Mouse (Mus musculus): Measurements from ENCODE around the gene Smpd4. TPM values are rescaled to one million over a fixed set of nuclear protein-coding genes. Genes with fewer than 3 reads are reported as not detected.

Gene Smpd4
- total and polyA plus RNA-seq, 3 experiments, result 51.0 to 609 (median 94.3) TPM

- Histone ChIP-seq H3K9ac (ENCODE audit: control insufficient read depth, low read depth, low read length, poor library complexity, severe bottlenecking) (peak within 1 kb of the TSS; percentile 81), H3K79me2 (ENCODE audit: control insufficient read depth, insufficient read depth, low read length, poor library complexity) (peaks cover 2% of the 10 kb centered on the region; the same call in 1 of the 2 replicates), H3K27me3 (ENCODE audit: control insufficient read depth in 1 of 2, insufficient read depth in 2 of 2, low read length in 2 of 2) (no peaks in the 10 kb centered on the region), H3K9me3 (replicated peaks; ENCODE audit: insufficient read depth, low read length) (no peaks in the 10 kb centered on the region), H3K36me3 (ENCODE audit: control insufficient read depth in 1 of 2, insufficient read depth in 2 of 2, low read length in 2 of 2) (peaks cover 0 to 6% of the 10 kb centered on the region in 2 experiments; a peak in 2 of 4 replicates), H3K4me3 (ENCODE audit: control insufficient read depth in 1 of 2, insufficient read depth in 1 of 2, low read depth in 2 of 2, low read length in 2 of 2) (peak within 1 kb of the TSS; percentile 68 to 69), H3K27ac (ENCODE audit: control insufficient read depth, low read depth, low read length) (peak within 1 kb of the TSS; percentile 55), H3K4me1 (ENCODE audit: control insufficient read depth in 1 of 2, insufficient read depth in 2 of 2, low read length in 2 of 2) (peaks cover 0 to 10% of the 10 kb centered on the region in 2 experiments; a peak in 2 of 4 replicates)
- TF ChIP-seq POLR2A (IDR thresholded peaks at IDR 0.05; ENCODE audit: control insufficient read depth in 1 of 2, insufficient read depth in 1 of 2, low read depth in 1 of 2, low read length in 2 of 2, poor library complexity in 1 of 2), result peak; percentile 43 to 58; a peak in 2 of 4 replicates
- no peak for TF ChIP-seq USF2 (IDR thresholded peaks at IDR 0.05; ENCODE audit: borderline replicate concordance in 1 of 2, insufficient read depth in 1 of 2, low read depth in 1 of 2, low read length in 2 of 2)
- peak; percentile 28; the same call in 1 of the 2 replicates for TF ChIP-seq SIN3A (IDR thresholded peaks at IDR 0.05; ENCODE audit: low read length)
- peak; percentile 44; the same call in 1 of the 2 replicates for TF ChIP-seq NELFE (IDR thresholded peaks at IDR 0.05; ENCODE audit: low read depth, low read length)
- TF ChIP-seq POLR2AphosphoS2 (IDR thresholded peaks at IDR 0.05; ENCODE audit: low read length), result peak; percentile 45; the same call in 1 of the 2 replicates
- TF ChIP-seq MXI1 (IDR thresholded peaks at IDR 0.05; ENCODE audit: low read depth, low read length), result peak; percentile 33; the same call in 1 of the 2 replicates
- peak; percentile 84 for DNase-seq (ENCODE audit: low read depth, low spot score)
Measured at GRCm38 (mm10) chr16:17646310-17647114, 27.4 kb downstream of the Smpd4 start, which contains the start of gene Ccdc74a. TSS of gene Ccdc74a (plus strand) at chr16:17646470.

GRCm38 (mm10) chr16:17647156-17647555 lies 28.0 kb downstream of the Smpd4 start:
- peaks cover 1 to 6% of the 10 kb centered on the region in 2 experiments; a peak in 2 of 4 replicates for H3K36me3 ChIP-seq (ENCODE audit: control insufficient read depth in 1 of 2, insufficient read depth in 2 of 2, low read length in 2 of 2)
- TF ChIP-seq MYB (IDR thresholded peaks at IDR 0.05; ENCODE audit: low read depth, low read length) (no peak), SIN3A (IDR thresholded peaks at IDR 0.05; ENCODE audit: low read length) (no peak)

GRCm38 (mm10) chr16:17647566-17648340 lies 28.6 kb downstream of the Smpd4 start:
- Histone ChIP-seq H3K9me3 (replicated peaks; ENCODE audit: insufficient read depth, low read length) (no peaks in the 10 kb centered on the region), H3K4me3 (ENCODE audit: control insufficient read depth in 1 of 2, insufficient read depth in 1 of 2, low read depth in 2 of 2, low read length in 2 of 2) (no peak overlapping the region), H3K27ac (ENCODE audit: control insufficient read depth, low read depth, low read length) (no peak overlapping the region), H3K27me3 (ENCODE audit: control insufficient read depth in 1 of 2, insufficient read depth in 2 of 2, low read length in 2 of 2) (no peaks in the 10 kb centered on the region), H3K9ac (ENCODE audit: control insufficient read depth, low read depth, low read length, poor library complexity, severe bottlenecking) (no peak overlapping the region), H3K4me1 (ENCODE audit: control insufficient read depth in 1 of 2, insufficient read depth in 2 of 2, low read length in 2 of 2) (peaks cover 0 to 10% of the 10 kb centered on the region in 2 experiments; a peak in 2 of 4 replicates), H3K79me2 (ENCODE audit: control insufficient read depth, insufficient read depth, low read length, poor library complexity) (peaks cover 2% of the 10 kb centered on the region; the same call in 1 of the 2 replicates), H3K36me3 (ENCODE audit: control insufficient read depth in 1 of 2, insufficient read depth in 2 of 2, low read length in 2 of 2) (peaks cover 3 to 6% of the 10 kb centered on the region in 2 experiments; a peak in 2 of 4 replicates)
- TF ChIP-seq EP300 (IDR thresholded peaks at IDR 0.05; ENCODE audit: low read depth in 1 of 2, low read length in 2 of 2) (no peak), GATA1 (IDR thresholded peaks at IDR 0.05; ENCODE audit: low read depth, low read length) (peak; percentile 12; the same call in 1 of the 2 replicates)
- DNase-seq (ENCODE audit: low read depth, low spot score), result no peak

More at GRCm38 (mm10) chr16:17647156-17647555, 28.0 kb downstream of the Smpd4 start:
- Histone ChIP-seq H3K4me3 (ENCODE audit: control insufficient read depth in 1 of 2, insufficient read depth in 1 of 2, low read depth in 2 of 2, low read length in 2 of 2) (no peak overlapping the region), H3K9ac (ENCODE audit: control insufficient read depth, low read depth, low read length, poor library complexity, severe bottlenecking) (no peak overlapping the region), H3K79me2 (ENCODE audit: control insufficient read depth, insufficient read depth, low read length, poor library complexity) (peaks cover 2% of the 10 kb centered on the region; the same call in 1 of the 2 replicates), H3K27ac (ENCODE audit: control insufficient read depth, low read depth, low read length) (no peak overlapping the region), H3K9me3 (replicated peaks; ENCODE audit: insufficient read depth, low read length) (no peaks in the 10 kb centered on the region), H3K4me1 (ENCODE audit: control insufficient read depth in 1 of 2, insufficient read depth in 2 of 2, low read length in 2 of 2) (peaks cover 0 to 10% of the 10 kb centered on the region in 2 experiments; a peak in 2 of 4 replicates), H3K27me3 (ENCODE audit: control insufficient read depth in 1 of 2, insufficient read depth in 2 of 2, low read length in 2 of 2) (no peaks in the 10 kb centered on the region)
- DNase-seq (ENCODE audit: low read depth, low spot score), result no peak

Measured in MEL (cell line).